Mouse (Mus musculus): ENCODE results near the gene Specc1.

Specc1 gene

DNA sequence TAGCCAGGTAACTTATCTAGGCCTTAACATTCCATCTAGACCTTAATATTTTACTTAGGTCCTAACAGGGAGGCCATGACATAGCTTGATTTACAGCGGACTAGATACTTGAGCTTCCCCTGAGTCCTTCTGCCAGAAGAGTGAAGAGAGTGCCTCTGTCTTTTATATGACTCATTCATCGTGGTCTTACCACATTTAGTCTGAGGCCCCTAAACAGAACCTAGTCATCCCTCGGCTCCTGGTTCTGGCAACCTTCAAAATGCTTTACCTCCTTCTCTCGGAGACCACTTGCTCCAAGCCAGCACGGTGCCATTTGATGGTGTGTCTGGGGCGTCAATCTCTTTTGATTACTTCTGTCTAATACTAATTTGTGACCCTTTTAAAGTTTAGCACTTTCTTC lies 133.8 kb downstream of the Specc1 start:
- DNase-seq (ENCODE audit: low spot score in 2 of 2): no peak

DNA sequence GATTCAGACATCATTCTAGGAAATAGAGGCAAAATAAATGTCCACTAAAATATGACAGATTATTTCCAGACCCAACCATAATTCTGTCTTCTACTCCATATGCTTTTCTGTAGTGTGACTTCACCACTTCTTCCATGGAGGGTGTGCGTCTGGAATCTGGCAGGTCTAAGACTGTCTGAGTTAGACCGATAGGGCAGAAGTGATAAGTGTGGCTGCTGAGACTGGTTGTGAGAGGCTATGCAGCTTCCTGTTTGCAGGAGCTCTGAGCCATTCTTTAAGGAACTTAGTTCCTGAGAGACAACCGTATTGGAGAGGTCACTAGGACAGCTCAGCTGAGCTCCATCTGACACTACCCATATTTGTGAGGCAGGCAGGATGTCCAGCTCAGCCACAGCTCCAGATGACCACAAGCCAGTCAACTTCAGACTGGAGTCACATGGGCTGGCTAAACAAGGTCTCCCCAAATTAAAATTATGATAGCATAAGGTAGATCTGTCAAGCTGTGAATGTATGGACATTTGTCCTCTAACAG lies 146.9 kb downstream of the Specc1 start:
- no peak for DNase-seq (ENCODE audit: low spot score in 2 of 2)

DNA sequence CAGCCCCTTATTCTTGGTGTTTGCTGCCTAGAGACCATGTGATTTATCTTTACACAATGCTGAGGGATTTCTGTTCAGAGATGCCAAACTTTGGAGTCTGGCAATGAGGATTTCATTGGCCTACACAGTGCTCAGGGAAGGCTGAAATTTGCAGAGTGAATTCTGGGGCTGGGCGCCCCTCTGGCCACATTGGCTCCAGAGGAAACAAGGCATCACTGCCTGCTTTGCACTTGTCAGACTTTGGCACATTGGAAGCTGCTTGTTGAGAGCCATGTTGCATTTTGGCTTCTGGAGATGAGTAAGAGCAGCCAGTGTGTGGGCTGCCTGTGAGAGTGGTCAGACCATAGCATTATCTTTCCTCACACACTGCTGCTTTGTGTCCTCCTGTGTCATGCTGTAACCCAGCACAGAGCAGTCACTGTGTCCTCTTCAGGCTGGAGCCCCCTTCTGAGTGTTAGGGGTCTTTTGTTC lies 149.9 kb downstream of the Specc1 start:
- DNase-seq (ENCODE audit: low spot score in 2 of 2): peak in 1 of 2 experiments; percentile 15

DNA sequence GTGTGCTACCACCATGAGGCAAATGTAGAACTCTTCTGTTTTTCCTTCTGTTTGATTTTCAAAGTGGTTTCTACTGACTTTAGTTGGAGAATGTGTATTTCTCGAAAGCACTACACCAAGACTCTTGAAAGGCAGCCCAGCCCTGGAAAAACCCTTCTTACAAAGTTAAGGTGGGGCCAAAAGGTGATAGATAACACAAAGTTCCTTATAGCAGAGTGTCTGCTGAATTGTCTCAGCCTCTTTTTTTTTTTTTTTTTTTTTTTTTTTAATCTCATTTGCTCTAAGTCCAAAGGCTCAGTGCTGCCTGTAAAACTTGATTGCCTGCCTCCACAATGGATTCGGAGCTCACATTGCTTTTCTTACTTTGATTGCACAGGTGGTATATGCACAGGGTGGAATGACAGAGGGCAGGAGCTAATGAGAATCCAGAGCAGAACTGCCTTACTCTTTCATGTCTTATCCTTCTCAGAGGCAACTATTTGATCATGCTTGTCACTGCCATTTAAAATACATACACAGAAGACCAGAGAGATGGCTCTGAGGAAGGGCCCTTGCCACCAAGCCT lies 150.8 kb downstream of the Specc1 start:
- no peak for DNase-seq (ENCODE audit: low spot score in 2 of 2)

DNA sequence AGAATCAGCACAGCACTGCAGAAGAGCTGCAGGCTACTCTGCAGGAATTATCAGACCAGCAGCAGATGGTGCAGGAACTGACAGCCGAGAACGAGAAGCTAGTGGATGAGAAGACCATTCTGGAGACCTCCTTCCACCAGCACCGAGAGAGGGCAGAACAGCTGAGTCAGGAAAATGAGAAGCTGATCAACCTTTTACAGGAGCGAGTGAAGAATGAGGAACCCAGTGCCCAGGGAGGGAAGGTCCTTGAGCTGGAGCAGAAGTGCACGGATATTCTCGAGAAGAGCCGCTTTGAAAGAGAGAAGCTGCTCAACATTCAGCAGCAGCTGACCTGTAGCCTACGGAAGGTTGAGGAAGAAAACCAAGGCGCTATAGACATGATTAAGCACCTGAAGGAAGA lies 162.0 kb downstream of the Specc1 start:
- no peak for DNase-seq (ENCODE audit: low spot score in 2 of 2)

DNA sequence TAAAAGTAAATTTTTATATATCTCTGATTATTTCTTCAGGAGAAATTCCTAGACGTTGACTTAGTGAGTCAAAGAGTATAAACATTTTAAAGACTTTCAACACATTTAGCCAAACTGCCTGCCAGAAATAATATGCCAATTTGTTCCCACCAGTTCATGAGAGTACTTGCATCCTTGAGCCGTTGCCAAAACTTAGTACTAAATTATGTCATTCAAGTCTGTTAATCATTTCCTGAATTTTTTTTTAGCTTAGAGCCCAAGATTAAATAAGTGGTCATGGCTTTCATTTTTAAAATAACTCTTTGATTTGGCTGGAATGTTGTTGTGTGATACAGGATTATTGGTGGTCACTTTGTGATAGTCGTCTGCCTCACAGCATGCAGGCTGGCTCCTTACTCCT lies 163.3 kb downstream of the Specc1 start:
- DNase-seq (ENCODE audit: low spot score in 2 of 2): no peak

DNA sequence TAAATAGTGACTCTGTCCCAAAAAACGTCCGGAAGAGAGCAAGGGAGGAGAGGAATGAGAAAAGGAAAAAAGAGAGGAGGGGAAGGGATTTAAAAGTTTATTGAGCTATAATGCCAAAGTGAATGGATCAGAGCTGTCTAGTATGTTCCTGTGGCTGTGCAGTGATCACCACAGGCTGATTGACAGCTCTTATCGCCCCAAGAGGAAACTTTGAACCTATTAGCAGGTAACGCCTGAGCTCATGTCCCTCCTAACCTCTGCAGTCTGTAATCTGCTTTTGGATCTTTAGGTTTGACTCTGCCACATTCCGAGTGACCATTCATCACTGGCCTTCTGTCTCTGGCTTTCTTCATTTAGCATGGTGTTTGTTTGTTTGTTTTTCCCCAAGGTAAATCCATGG lies 164.8 kb downstream of the Specc1 start:
- DNase-seq (ENCODE audit: low spot score in 2 of 2): no peak

DNA sequence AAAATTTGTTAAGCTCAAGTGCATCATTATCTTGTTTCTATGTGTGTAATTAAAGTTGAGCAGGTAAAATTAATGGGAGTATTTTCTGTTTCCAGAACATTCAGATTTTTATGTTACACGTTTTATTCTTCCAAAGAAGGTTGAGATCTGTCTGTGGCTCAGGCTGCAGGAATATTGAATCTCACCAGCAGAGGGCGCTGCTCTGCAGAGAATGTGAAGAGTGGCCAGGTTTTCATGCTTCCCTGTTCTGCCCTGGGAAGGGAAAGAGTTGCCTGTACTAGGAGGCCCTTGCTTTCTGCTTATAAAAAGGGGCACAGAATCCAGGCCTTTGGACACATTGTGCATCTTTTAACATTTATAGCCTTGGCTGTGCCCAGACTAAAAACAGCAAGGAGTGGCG lies 171.1 kb downstream of the Specc1 start:
- DNase-seq (ENCODE audit: low spot score in 2 of 2): peak; percentile 85 to 88

DNA sequence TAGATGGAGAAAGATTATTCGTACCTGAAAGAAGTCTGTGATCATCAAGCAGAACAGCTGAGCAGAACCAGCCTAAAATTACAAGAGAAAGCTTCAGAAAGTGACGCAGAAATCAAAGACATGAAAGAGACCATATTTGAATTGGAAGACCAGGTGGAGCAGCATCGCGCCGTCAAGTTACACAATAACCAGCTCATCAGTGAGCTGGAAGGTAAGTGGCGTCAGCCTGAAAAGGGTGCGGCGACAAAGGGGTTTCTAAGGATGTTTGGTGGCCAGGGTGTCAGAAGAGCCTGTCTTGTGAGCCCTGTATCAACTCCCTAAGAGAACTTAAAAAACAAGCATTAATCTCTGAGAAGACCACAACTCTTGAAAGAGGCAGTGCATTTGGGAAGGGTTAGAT lies 171.6 kb downstream of the Specc1 start:
- DNase-seq (ENCODE audit: low spot score in 2 of 2): no peak

DNA sequence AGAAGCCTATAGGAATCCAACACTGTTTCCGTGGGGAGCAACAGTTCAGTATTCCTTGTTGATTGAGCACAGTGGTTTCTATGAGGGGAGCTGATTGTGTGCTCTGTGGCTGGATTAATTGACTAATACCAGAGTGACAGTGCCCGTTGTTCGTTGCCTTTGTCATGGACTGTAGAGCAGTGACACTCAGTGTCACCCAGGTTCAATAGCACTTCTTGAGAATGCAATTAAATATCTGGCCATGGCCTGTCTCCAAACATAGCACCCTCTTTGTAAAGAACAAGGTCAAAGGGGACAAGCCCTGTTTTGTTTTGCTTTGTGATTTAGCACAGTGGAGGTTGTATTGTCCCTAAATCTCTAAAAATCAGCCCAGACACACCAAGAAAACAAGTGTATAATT lies 173.6 kb downstream of the Specc1 start:
- DNase-seq (ENCODE audit: low spot score in 2 of 2): no peak

DNA sequence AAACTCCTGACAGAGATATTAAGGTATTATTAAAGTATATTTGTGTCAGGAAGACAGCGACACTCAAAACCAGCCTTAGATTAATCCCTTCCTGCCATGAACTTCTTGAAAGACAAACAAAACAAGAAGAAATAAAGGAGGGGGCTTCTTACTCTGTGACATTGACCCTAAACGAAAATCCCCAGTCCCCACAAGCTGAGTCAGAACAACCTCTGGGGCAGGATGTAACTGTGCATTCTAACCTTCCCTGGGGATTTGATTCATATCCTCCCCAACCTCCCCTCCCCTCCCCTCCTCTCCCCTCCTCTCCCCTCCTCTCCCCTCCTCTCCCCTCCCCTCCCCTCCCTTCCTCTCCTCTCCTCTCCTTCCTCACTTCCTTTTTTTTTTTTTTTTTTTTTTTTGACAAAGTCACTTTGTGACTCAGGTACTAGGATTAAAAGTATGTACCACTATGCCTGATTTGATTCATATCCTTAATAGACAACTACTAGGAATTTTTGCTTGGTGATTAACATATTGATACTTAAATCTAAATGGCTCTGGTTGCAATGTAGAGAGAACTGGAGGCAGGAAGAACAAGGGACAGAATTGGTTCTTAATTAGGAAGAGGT lies 174.2 kb downstream of the Specc1 start:
- DNase-seq (ENCODE audit: low spot score in 2 of 2): no peak

DNA sequence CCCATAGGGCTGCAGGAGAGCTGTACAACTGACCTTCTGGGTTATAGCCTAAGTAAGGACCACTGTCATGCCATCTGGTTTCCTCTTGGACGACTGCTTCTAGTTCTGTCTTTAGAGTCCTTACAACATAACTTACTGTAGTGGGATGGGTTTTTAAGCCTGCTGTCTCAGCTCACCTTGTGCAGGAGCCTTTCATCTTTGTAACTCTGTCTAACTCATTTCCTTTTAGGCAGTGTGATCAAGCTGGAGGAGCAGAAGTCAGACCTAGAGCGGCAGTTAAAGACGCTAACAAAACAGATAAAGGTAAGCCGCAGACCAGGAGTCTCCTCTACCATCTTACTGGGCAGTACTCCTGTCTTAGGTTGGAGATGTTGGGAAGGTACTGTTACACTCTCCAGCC lies 175.0 kb downstream of the Specc1 start:
- DNase-seq (ENCODE audit: low spot score in 2 of 2): no peak

DNA sequence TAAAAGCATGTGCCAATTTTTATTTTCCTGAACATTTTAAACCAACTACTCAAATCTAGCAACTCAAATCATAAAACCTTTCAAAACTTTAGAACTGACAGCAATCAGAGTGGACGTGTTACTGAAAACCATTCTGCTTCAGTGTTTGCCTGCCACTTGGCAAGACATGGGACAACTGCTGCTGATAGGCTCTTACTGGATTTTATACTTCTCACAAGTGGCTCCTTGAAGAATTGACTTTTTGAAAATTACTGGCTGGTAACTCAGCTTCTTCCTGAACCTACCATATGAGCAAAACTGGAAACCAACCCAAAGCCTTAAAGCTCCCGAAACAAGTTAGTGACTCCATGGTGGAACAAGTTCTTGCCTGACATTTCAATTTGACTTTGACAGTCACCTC lies 177.6 kb downstream of the Specc1 start:
- DNase-seq (ENCODE audit: low spot score in 2 of 2): no peak

DNA sequence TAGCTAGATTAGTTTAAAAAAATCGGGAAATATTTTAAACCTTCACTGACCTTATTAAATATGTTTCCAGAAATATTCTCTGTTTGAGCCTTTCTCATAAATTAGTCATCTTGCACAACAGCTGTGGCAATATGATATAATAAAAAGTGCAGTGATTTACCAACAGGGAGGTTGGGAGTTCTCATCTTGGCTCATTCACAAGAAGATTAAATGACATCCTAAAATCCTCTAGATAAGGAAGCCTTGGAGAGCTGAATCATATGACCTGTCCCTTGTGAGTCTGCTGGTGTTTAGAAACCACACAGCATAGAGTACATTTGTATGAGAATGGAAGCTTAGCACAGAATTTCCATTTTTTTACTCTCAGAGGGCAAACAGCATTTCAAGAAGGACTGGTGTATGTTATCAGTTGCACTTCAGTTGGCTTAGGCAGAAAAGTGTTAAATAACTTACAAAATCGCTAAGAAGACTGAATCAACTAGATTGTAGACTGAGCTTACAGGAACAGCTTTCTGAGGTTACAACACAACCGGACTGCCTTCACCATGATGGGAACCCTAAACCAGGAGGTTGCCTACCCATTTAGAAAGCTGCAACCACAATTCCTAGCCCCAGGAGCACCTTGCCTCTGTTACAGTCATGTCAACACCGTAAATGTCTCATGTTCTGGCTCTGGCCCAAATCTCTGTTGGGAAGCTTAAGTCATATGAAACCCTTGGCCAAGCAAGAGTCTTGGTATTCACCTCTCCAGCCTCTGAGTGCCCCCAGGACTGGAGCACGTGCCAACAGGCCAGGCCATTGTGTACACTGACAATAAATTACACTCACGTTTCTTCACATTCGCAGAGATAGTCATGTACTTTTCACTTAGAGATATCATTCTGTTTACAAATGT lies 188.9 kb downstream of the Specc1 start:
- no peak for DNase-seq (ENCODE audit: low spot score in 2 of 2)

DNA sequence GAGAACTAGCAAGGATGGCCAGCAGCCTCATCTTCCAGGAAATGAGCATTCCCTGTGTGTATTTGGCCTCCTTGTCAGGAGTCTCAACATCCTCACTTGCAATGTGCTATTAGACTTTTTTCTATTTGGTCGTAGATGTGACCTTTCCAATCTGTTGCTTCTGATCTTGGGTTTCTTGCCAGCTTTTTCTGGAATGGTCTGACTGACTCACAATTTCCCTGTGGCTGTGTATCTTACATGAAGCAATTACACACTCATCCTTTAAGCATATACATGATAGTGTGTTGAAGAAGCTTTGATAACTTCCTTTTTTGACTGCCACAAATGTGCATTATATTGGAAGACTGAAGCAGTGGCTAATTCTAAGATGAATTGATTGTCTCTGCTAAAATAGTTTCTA lies 190.1 kb downstream of the Specc1 start:
- no peak for DNase-seq (ENCODE audit: low spot score in 2 of 2)

DNA sequence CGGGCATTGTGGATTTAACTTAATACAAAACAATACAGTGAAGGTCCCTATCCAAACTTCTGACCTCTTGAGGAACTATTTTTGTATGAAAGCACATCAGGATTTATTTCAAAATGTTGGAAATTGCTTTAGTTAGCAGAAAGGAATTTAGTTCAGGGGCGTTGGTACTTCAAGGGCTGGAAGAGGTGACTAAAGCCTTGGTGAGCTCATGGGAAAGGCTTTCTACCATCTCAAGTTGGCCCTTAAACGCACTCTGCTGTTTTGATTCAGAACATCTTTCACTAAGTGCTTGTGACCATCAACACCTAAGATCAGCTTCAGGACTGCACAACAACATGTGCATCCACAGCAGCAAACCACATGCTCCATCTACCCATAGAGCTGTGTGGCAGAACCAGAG lies 191.5 kb downstream of the Specc1 start:
- no peak for DNase-seq (ENCODE audit: low spot score in 2 of 2)

DNA sequence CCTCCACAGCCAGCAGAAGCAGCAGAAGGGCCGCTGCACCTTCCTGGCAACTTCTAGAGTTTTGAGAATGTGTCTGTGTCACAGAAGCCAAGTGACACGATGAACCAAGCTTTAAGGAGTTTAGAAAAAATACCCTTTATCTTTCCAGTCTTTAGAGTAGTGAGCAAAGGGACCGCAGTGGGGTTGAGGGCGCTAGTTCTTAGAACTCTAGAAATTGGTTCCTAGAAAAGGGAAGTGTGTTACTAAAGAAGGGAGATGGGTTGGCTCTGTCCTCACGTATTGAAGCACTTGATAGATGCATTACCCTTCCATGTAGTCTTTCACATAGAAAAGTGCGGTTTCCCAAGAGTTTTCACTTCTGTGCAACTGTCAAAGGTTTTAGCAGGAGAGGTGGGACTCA lies 191.9 kb downstream of the Specc1 start:
- DNase-seq (ENCODE audit: low spot score in 2 of 2): no peak

DNA sequence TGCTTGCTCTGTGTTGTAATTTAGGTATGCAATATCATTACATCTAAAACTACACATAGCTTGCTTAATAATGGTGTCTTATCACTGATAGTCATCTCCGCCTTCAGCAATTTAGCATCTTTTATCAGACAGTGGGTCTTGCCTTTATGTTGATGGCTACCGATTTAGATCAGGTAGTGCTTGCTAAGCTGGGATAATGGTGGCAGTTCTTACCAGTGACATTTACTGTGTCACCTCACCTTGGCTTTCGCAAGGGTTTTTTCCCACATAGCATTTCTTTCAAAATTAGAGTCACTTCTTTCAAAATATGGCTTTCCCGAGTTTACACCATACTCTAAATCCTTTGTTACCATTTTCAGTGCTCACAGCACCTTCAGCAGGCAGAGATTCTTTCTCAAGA lies 196.5 kb downstream of the Specc1 start:
- no peak for DNase-seq (ENCODE audit: low spot score in 2 of 2)

DNA sequence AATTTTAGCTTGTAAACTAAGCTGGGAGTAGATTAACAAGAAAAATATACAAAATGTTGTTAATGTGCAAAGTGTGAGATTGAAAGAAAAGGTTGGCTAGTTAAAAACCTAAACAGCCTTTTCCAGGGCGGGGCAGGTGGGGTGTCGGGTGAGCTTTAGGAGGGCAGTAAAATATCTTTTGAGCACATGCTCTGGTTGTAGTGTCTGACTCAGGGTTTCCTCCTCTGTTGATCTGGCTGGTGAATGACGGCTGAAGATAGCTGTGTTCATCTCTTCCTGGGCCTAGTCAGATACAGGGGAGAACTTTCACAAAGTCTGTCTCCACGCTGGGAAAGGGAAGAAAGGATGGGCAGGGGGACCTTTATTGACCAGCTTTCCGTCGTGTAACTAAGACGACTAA lies 203.2 kb downstream of the Specc1 start:
- no peak for DNase-seq (ENCODE audit: low spot score in 2 of 2)

DNA sequence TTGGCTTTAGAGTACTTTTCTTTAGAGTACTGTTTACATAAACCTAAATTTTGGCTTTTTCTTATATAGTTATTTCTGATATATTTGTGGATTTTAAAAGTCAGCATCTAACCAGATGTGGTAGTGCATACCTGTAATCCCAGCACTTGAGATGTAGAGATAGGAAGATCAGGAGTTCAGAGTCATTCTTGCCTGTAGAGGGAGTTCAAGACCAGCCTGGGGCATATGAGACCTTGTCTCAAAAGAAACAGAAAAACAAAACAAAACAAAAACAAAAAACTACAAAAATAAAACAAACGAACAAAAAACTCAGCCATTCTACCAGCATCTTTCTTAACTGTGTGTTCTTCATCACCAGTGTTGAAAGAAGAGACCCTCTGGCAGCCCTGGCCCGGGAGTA lies 204.9 kb downstream of the Specc1 start:
- DNase-seq (ENCODE audit: low spot score in 2 of 2): no peak

DNA sequence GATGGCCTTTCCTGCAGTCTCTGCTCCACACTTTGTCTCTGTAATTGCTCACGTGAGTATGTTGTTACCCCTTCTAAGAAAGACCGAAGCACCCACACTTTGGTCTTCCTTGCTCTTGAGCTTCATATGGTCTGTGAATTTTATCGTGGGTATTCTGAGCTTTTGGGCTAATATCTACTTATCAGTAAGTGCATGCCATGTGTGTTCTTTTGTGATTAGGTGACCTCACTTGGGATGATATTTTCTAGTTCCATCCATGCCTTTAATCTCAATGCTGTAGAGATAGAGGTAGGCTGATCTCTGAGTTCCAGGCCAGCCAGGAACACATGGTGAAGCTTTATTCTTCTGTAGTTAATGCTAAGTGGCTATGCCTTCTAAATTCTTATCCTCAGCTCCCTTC lies 207.8 kb downstream of the Specc1 start:
- no peak for DNase-seq (ENCODE audit: low spot score in 2 of 2)

DNA sequence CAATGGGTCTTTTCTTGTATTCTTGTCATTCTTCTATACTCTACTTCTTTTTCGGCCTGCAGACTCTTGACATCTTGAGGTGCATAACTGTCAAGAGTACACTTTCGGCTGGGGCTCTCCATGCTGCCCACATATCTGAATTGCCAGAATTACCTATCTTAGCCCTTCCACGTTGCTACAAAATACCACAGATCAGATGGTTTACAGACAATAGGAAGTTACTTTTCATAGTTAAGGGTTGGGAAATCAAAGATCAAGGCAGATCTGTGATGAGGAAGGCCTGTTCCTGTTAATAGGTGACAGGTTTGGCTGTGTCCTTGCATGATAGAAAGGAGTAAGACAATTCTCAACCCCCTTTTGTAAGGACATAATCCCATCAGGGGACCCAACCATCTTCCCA lies 209.9 kb downstream of the Specc1 start:
- DNase-seq (ENCODE audit: low spot score in 2 of 2): no peak

DNA sequence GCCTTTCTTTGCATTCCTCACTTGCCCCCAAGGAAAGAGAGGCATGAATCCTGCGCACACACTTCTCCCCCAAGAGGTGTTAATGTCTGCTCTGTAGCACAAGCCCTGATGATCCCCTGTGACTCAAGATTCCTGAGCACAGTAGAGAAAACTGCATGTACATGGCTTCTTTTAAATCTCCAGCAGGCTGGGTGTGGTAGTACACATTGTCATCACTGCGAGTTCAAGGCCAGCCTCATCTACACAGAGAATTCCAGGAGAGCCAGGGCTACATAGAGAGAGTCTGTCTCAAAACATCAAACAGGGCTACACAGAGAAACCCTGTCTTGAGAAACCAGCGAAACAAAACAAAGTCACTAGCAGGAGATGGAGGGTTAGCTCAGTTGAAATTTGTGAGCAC lies 211.6 kb downstream of the Specc1 start:
- DNase-seq (ENCODE audit: low spot score in 2 of 2): no peak

Data from cerebellum, postnatal 4 days (tissue).